Mouse (Mus musculus): ENCODE results near the gene Insc. TPM values are rescaled to one million over a fixed set of nuclear protein-coding genes. Genes with fewer than 3 reads are reported as not detected.

The Insc gene
- polyA plus RNA-seq, 1 experiment: 1.9 TPM

- H3K4me3 ChIP-seq (ENCODE audit: low read depth, low read length): no peak overlapping the region
- TF ChIP-seq CTCF (IDR thresholded peaks at IDR 0.05; ENCODE audit: extremely low read depth, insufficient read length, insufficient replicate concordance, low read depth, low read length): no peak
- TF ChIP-seq POLR2A (IDR thresholded peaks at IDR 0.05; ENCODE audit: low read depth, low read length): no peak
- no peaks in the 10 kb centered on the region for H3K36me3 ChIP-seq (ENCODE audit: control insufficient read depth, insufficient read depth, low read length)
- H3K4me1 ChIP-seq (ENCODE audit: control insufficient read depth, insufficient read depth, insufficient read length, low read length): peaks cover 6% of the 10 kb centered on the region; the same call in 1 of the 2 replicates
- H3K27me3 ChIP-seq (ENCODE audit: control insufficient read depth, insufficient read depth, low read length): no peaks in the 10 kb centered on the region; the same call in 1 of the 2 replicates
- 34% methylated on average over 3 of the region's 3 CpGs for WGBS
- H3K27ac ChIP-seq (ENCODE audit: insufficient read depth, low read depth, low read length): no peak overlapping the region
Measured at GRCm38 (mm10) chr7:114744639-114745245, 1.2 kb downstream of the Insc start.

DNA sequence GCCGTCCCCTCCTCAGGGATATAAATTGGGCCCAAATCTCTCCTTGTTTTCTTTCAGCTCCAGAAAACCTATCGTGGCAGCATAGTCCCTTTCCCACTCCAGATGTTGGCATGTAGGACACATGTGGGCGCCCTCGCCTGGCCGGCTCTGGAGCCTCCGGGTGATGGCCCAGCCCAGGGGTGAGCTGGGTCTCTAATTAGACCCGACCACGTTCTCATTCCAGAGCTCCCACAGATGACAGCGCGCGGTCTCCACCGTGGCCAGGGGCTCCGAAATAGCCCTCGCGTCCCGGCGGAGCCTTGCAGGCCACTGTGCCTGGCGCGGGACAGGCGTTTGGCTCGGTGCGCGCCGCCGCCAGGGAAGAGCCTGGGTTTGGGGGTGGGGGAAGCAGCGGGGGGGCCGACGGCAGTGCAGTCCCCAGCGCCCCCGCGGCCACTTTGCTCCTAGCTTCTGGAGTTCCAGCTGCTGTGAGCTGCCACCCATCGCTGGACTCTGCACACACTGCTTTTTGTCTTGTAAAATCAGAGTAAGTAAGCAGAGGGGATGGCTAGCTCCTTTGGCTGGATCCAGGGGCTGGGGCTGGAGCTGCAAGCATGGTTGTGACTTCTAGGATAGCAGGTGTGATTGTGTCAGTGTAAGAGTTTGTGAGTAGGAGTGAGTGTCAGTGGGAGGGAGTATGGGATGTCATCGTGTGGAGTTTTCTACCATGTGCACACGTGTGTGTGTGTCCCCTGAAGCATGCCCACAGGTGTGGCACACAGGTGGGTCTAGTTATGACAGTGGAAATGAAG, 2.2 kb downstream of the Insc start:
- no peak for TF ChIP-seq POLR2A (IDR thresholded peaks at IDR 0.05; ENCODE audit: low read depth, low read length)
- no peak for TF ChIP-seq CTCF (IDR thresholded peaks at IDR 0.05; ENCODE audit: extremely low read depth, insufficient read length, insufficient replicate concordance, low read depth, low read length)

GRCm38 (mm10) chr7:114747596-114747995, 4.1 kb downstream of the Insc start:
- no peak overlapping the region for H3K27ac ChIP-seq (ENCODE audit: insufficient read depth, low read depth, low read length)
- H3K4me1 ChIP-seq (ENCODE audit: control insufficient read depth, insufficient read depth, insufficient read length, low read length): peaks cover 6% of the 10 kb centered on the region; the same call in 1 of the 2 replicates
- 79% methylated on average over 3 of the region's 3 CpGs for WGBS
- no peaks in the 10 kb centered on the region; the same call in 1 of the 2 replicates for H3K27me3 ChIP-seq (ENCODE audit: control insufficient read depth, insufficient read depth, low read length)
- no peak for TF ChIP-seq CTCF (IDR thresholded peaks at IDR 0.05; ENCODE audit: extremely low read depth, insufficient read length, insufficient replicate concordance, low read depth, low read length)
- TF ChIP-seq POLR2A (IDR thresholded peaks at IDR 0.05; ENCODE audit: low read depth, low read length): no peak
- no peak overlapping the region for H3K4me3 ChIP-seq (ENCODE audit: low read depth, low read length)
- H3K36me3 ChIP-seq (ENCODE audit: control insufficient read depth, insufficient read depth, low read length): no peaks in the 10 kb centered on the region

More for the DNA sequence above, 2.2 kb downstream of the Insc start:
- H3K27ac ChIP-seq (ENCODE audit: insufficient read depth, low read depth, low read length): no peak overlapping the region
- H3K4me1 ChIP-seq (ENCODE audit: control insufficient read depth, insufficient read depth, insufficient read length, low read length): peaks cover 6% of the 10 kb centered on the region; the same call in 1 of the 2 replicates
- 7% methylated on average over 34 of the region's 34 CpGs for WGBS
- H3K36me3 ChIP-seq (ENCODE audit: control insufficient read depth, insufficient read depth, low read length): no peaks in the 10 kb centered on the region
- H3K27me3 ChIP-seq (ENCODE audit: control insufficient read depth, insufficient read depth, low read length): no peaks in the 10 kb centered on the region; the same call in 1 of the 2 replicates
- peak overlapping the region; percentile 34 for H3K4me3 ChIP-seq (ENCODE audit: low read depth, low read length)

DNA sequence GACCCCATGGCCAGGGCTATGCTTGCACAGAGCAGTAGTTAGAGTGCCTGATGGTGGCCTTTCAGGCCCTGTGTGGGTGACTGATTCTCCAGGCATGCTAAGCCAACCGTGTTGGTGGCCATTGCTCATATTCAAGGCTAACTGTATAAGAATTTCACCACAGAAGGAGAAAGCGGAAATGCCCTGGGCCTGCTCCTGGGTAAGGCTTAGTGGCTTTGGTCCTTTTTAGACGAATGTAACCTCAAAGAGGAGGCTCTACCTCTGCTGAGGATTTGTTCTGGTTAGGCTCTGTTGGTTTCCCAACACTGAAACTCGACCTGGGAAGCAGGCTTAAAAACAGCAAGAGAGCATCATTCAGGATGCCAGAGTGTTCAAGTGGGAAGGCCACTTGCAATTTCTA, 4.7 kb downstream of the Insc start:
- Histone ChIP-seq H3K4me1 (ENCODE audit: control insufficient read depth, insufficient read depth, insufficient read length, low read length) (peaks cover 6% of the 10 kb centered on the region; the same call in 1 of the 2 replicates), H3K27ac (ENCODE audit: insufficient read depth, low read depth, low read length) (no peak overlapping the region), H3K27me3 (ENCODE audit: control insufficient read depth, insufficient read depth, low read length) (no peaks in the 10 kb centered on the region; the same call in 1 of the 2 replicates), H3K4me3 (ENCODE audit: low read depth, low read length) (no peak overlapping the region), H3K36me3 (ENCODE audit: control insufficient read depth, insufficient read depth, low read length) (no peaks in the 10 kb centered on the region)
- TF ChIP-seq POLR2A (IDR thresholded peaks at IDR 0.05; ENCODE audit: low read depth, low read length) (no peak), CTCF (IDR thresholded peaks at IDR 0.05; ENCODE audit: extremely low read depth, insufficient read length, insufficient replicate concordance, low read depth, low read length) (no peak)
- WGBS: 71% methylated on average over 4 of the region's 4 CpGs

- Histone ChIP-seq H3K4me1 (ENCODE audit: control insufficient read depth, insufficient read depth, insufficient read length, low read length) (no peaks in the 10 kb centered on the region), H3K36me3 (ENCODE audit: control insufficient read depth, insufficient read depth, low read length) (no peaks in the 10 kb centered on the region), H3K4me3 (ENCODE audit: low read depth, low read length) (no peak overlapping the region), H3K27me3 (ENCODE audit: control insufficient read depth, insufficient read depth, low read length) (no peaks in the 10 kb centered on the region), H3K27ac (ENCODE audit: insufficient read depth, low read depth, low read length) (no peak overlapping the region)
- WGBS: 83% methylated on average over 2 of the region's 2 CpGs
- TF ChIP-seq POLR2A (IDR thresholded peaks at IDR 0.05; ENCODE audit: low read depth, low read length) (no peak), CTCF (IDR thresholded peaks at IDR 0.05; ENCODE audit: extremely low read depth, insufficient read length, insufficient replicate concordance, low read depth, low read length) (no peak)
Measured at GRCm38 (mm10) chr7:114753471-114753870, 10.0 kb downstream of the Insc start.

DNA sequence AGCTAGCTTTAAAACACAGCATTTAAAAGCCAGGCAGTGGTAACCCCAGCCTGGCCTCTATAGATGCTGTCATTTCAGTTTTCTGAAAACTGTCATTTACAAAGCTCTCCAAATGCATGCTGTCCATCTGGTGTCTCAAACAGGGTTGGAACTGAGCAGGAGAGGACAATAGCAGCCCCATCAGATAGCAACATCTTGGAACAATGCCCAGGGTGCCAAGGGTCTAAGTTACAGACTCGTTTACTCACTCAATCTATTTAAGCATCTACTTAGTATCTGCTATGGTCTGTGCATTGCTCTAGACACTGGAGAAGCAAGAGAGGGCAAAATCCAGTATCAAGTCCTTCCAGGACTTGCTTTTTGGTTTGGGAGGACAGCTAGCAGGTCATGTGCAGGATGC, 10.7 kb downstream of the Insc start:
- WGBS: 11% methylated on average over 1 of the region's 1 CpGs
- Histone ChIP-seq H3K27me3 (ENCODE audit: control insufficient read depth, insufficient read depth, low read length) (no peaks in the 10 kb centered on the region), H3K4me3 (ENCODE audit: low read depth, low read length) (no peak overlapping the region), H3K27ac (ENCODE audit: insufficient read depth, low read depth, low read length) (no peak overlapping the region), H3K36me3 (ENCODE audit: control insufficient read depth, insufficient read depth, low read length) (no peaks in the 10 kb centered on the region), H3K4me1 (ENCODE audit: control insufficient read depth, insufficient read depth, insufficient read length, low read length) (no peaks in the 10 kb centered on the region)
- TF ChIP-seq POLR2A (IDR thresholded peaks at IDR 0.05; ENCODE audit: low read depth, low read length) (no peak), CTCF (IDR thresholded peaks at IDR 0.05; ENCODE audit: extremely low read depth, insufficient read length, insufficient replicate concordance, low read depth, low read length) (no peak)

GRCm38 (mm10) chr7:114754626-114755025, 11.1 kb downstream of the Insc start:
- TF ChIP-seq CTCF (IDR thresholded peaks at IDR 0.05; ENCODE audit: extremely low read depth, insufficient read length, insufficient replicate concordance, low read depth, low read length) (no peak), POLR2A (IDR thresholded peaks at IDR 0.05; ENCODE audit: low read depth, low read length) (no peak)
- H3K36me3 ChIP-seq (ENCODE audit: control insufficient read depth, insufficient read depth, low read length): no peaks in the 10 kb centered on the region
- no peak overlapping the region for H3K27ac ChIP-seq (ENCODE audit: insufficient read depth, low read depth, low read length)
- H3K27me3 ChIP-seq (ENCODE audit: control insufficient read depth, insufficient read depth, low read length): no peaks in the 10 kb centered on the region
- 81% methylated on average over 8 of the region's 8 CpGs for WGBS
- no peaks in the 10 kb centered on the region for H3K4me1 ChIP-seq (ENCODE audit: control insufficient read depth, insufficient read depth, insufficient read length, low read length)
- no peak overlapping the region for H3K4me3 ChIP-seq (ENCODE audit: low read depth, low read length)

All from small intestine, adult 2 months (tissue).